Mouse (Mus musculus): ENCODE results near the gene Vcam1. TPM values are rescaled to one million over a fixed set of nuclear protein-coding genes. Genes with fewer than 3 reads are reported as not detected.

Gene Vcam1
- total and polyA plus RNA-seq, 2 experiments: 1.9 to 16.9 TPM

DNA sequence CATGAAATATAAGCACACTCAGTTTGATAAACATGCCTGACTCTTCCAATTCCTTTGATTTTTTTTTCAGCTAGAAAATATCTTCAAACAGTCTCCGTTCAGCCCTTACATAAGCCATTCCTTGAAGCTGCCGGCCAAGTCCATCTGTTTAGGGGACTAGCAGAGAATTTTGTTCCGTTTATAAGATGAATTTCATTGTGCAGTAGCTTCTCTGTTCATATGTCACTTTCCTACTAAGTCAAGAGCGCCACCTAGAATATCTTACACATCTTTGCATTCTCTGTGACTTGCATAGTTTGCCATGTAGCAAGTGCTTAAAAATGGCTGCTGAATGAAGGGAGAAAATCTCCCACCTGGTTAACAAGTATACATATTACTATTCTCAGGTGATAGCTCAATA lies 51.0 kb downstream of the Vcam1 start:
- no peak for DNase-seq (ENCODE audit: extremely low read depth, low read depth, low spot score)
- no peak overlapping the region for H3K9ac ChIP-seq (ENCODE audit: low read depth, low read length)
- 84% methylated on average over 4 of the region's 4 CpGs for WGBS
- H3K36me3 ChIP-seq (ENCODE audit: control insufficient read depth, insufficient read depth, low read length): no peaks in the 10 kb centered on the region
- no peak for TF ChIP-seq CTCF (IDR thresholded peaks at IDR 0.05; ENCODE audit: low read depth, low read length)
- TF ChIP-seq POLR2A (IDR thresholded peaks at IDR 0.05; ENCODE audit: extremely low read depth, insufficient read depth, low read length): no peak
- no peaks in the 10 kb centered on the region for H3K79me2 ChIP-seq (ENCODE audit: control insufficient read depth, insufficient read depth, low read length)
- no peak overlapping the region for H3K27ac ChIP-seq (replicated peaks; ENCODE audit: insufficient read depth, low read depth, low read length)
- no peaks in the 10 kb centered on the region for H3K27me3 ChIP-seq (ENCODE audit: control insufficient read depth, insufficient read depth, low read length)
- H3K4me3 ChIP-seq (ENCODE audit: insufficient read depth, low read depth, low read length): no peak overlapping the region
- no peaks in the 10 kb centered on the region for H3K4me1 ChIP-seq (ENCODE audit: control insufficient read depth, insufficient read depth, low read length)

DNA sequence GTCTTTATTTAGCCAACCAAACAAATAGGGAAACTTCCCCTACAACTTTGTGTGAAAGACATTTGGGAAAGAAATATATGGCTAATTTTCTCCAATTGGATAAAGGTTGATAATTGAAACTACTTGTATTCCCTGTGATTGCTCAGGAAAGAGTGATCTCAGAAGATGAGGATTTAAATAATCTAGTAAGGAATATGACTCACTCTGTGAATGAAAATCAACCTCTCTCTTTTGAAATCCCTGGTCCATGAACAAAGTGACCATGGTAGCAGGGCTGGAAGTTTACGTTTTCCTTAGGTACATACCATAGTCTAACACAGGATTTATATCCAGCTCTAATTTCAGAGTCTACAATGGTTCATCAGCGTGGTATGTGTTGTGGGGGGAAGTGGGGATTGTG lies 52.7 kb downstream of the Vcam1 start:
- whole genome bisulfite sequencing: 83% methylated on average over 2 of the region's 2 CpGs
- TF ChIP-seq POLR2A (IDR thresholded peaks at IDR 0.05; ENCODE audit: extremely low read depth, insufficient read depth, low read length): no peak
- no peak for TF ChIP-seq CTCF (IDR thresholded peaks at IDR 0.05; ENCODE audit: low read depth, low read length)
- no peaks in the 10 kb centered on the region for H3K27me3 ChIP-seq (ENCODE audit: control insufficient read depth, insufficient read depth, low read length)
- H3K27ac ChIP-seq (replicated peaks; ENCODE audit: insufficient read depth, low read depth, low read length): no peak overlapping the region
- no peak overlapping the region for H3K4me3 ChIP-seq (ENCODE audit: insufficient read depth, low read depth, low read length)
- H3K79me2 ChIP-seq (ENCODE audit: control insufficient read depth, insufficient read depth, low read length): no peaks in the 10 kb centered on the region
- no peaks in the 10 kb centered on the region for H3K4me1 ChIP-seq (ENCODE audit: control insufficient read depth, insufficient read depth, low read length)
- no peak overlapping the region for H3K9ac ChIP-seq (ENCODE audit: low read depth, low read length)
- no peak for DNase-seq (ENCODE audit: extremely low read depth, low read depth, low spot score)
- H3K36me3 ChIP-seq (ENCODE audit: control insufficient read depth, insufficient read depth, low read length): no peaks in the 10 kb centered on the region

- Histone ChIP-seq H3K27ac (replicated peaks; ENCODE audit: insufficient read depth, low read depth, low read length) (no peak overlapping the region), H3K4me1 (ENCODE audit: control insufficient read depth, insufficient read depth, low read length) (no peaks in the 10 kb centered on the region), H3K36me3 (ENCODE audit: control insufficient read depth, insufficient read depth, low read length) (no peaks in the 10 kb centered on the region), H3K27me3 (ENCODE audit: control insufficient read depth, insufficient read depth, low read length) (no peaks in the 10 kb centered on the region), H3K4me3 (ENCODE audit: insufficient read depth, low read depth, low read length) (no peak overlapping the region), H3K9ac (ENCODE audit: low read depth, low read length) (no peak overlapping the region), H3K79me2 (ENCODE audit: control insufficient read depth, insufficient read depth, low read length) (no peaks in the 10 kb centered on the region)
- TF ChIP-seq CTCF (IDR thresholded peaks at IDR 0.05; ENCODE audit: low read depth, low read length) (no peak), POLR2A (IDR thresholded peaks at IDR 0.05; ENCODE audit: extremely low read depth, insufficient read depth, low read length) (no peak)
- DNase-seq (ENCODE audit: extremely low read depth, low read depth, low spot score): peak; percentile 17
- WGBS: 82% methylated on average over 2 of the region's 2 CpGs
Measured at GRCm38 (mm10) chr3:116072584-116072983, 56.9 kb downstream of the Vcam1 start.

GRCm38 (mm10) chr3:116062141-116062540 lies 67.3 kb downstream of the Vcam1 start:
- no peaks in the 10 kb centered on the region for H3K36me3 ChIP-seq (ENCODE audit: control insufficient read depth, insufficient read depth, low read length)
- H3K27ac ChIP-seq (replicated peaks; ENCODE audit: insufficient read depth, low read depth, low read length): no peak overlapping the region
- H3K4me3 ChIP-seq (ENCODE audit: insufficient read depth, low read depth, low read length): no peak overlapping the region
- WGBS: 98% methylated on average over 2 of the region's 2 CpGs
- TF ChIP-seq CTCF (IDR thresholded peaks at IDR 0.05; ENCODE audit: low read depth, low read length) (no peak), POLR2A (IDR thresholded peaks at IDR 0.05; ENCODE audit: extremely low read depth, insufficient read depth, low read length) (no peak)
- H3K9ac ChIP-seq (ENCODE audit: low read depth, low read length): no peak overlapping the region
- no peaks in the 10 kb centered on the region for H3K27me3 ChIP-seq (ENCODE audit: control insufficient read depth, insufficient read depth, low read length)
- no peak for DNase-seq (ENCODE audit: extremely low read depth, low read depth, low spot score)
- H3K4me1 ChIP-seq (ENCODE audit: control insufficient read depth, insufficient read depth, low read length): no peaks in the 10 kb centered on the region
- H3K79me2 ChIP-seq (ENCODE audit: control insufficient read depth, insufficient read depth, low read length): no peaks in the 10 kb centered on the region

DNA sequence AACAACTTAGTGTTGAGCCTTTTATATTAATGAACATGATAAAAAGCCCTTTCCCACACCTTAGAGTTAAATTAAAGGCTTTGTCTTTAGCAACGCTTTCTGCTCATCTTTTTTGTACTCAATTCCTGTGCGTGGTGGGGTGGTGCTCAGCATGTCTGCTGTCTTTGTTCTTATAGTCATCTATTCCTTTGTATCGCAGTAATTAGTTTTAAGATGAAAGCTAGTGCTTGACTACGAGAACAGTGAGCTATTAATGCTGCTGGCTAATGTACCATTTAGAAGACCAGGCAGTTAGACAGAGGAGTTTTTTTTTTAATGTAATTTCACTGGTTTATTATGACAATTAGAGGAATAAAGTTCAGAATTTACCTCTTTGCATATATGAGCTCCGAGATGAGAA lies 69.2 kb downstream of the Vcam1 start:
- TF ChIP-seq POLR2A (IDR thresholded peaks at IDR 0.05; ENCODE audit: extremely low read depth, insufficient read depth, low read length) (no peak), CTCF (IDR thresholded peaks at IDR 0.05; ENCODE audit: low read depth, low read length) (no peak)

More for the DNA sequence above, 69.2 kb downstream of the Vcam1 start:
- WGBS: 94% methylated on average over 5 of the region's 5 CpGs
- H3K79me2 ChIP-seq (ENCODE audit: control insufficient read depth, insufficient read depth, low read length): no peaks in the 10 kb centered on the region
- no peak for DNase-seq (ENCODE audit: extremely low read depth, low read depth, low spot score)
- no peaks in the 10 kb centered on the region for H3K36me3 ChIP-seq (ENCODE audit: control insufficient read depth, insufficient read depth, low read length)
- no peak overlapping the region for H3K9ac ChIP-seq (ENCODE audit: low read depth, low read length)
- H3K27ac ChIP-seq (replicated peaks; ENCODE audit: insufficient read depth, low read depth, low read length): no peak overlapping the region
- H3K4me1 ChIP-seq (ENCODE audit: control insufficient read depth, insufficient read depth, low read length): no peaks in the 10 kb centered on the region
- no peaks in the 10 kb centered on the region for H3K27me3 ChIP-seq (ENCODE audit: control insufficient read depth, insufficient read depth, low read length)
- H3K4me3 ChIP-seq (ENCODE audit: insufficient read depth, low read depth, low read length): no peak overlapping the region

Other genes with a start within 250 kb of the Vcam1 start
- gene Dph5, start 241.9 kb downstream of the Vcam1 start, total RNA-seq (2014; rRNA removed): 7.7 and 9.3 TPM in 2 replicates
- 3.4 and 3.8 TPM in 2 replicates for gene Dph5, start 241.9 kb downstream of the Vcam1 start, polyA plus RNA-seq (2012; rRNA removed)
- 11.2 and 13.4 TPM in 2 replicates for gene Slc30a7, start 122.3 kb downstream of the Vcam1 start, total RNA-seq (2014; rRNA removed)
- 5.8 and 6.5 TPM in 2 replicates for gene Slc30a7, start 122.3 kb downstream of the Vcam1 start, polyA plus RNA-seq (2012; rRNA removed)
- gene Extl2, start 122.2 kb downstream of the Vcam1 start, total RNA-seq (2014; rRNA removed): 6.5 and 6.6 TPM in 2 replicates
- 6.8 and 7.0 TPM in 2 replicates for gene Extl2, start 122.2 kb downstream of the Vcam1 start, polyA plus RNA-seq (2012; rRNA removed)
- gene Gpr88, start 123.8 kb upstream of the Vcam1 start, total RNA-seq (2014; rRNA removed): not detected in 2 replicates
- gene Gpr88, start 123.8 kb upstream of the Vcam1 start, polyA plus RNA-seq (2012; rRNA removed): not detected in 2 replicates